Mouse (Mus musculus) erythroid progenitor cell, adult 5-6 weeks (primary cell): ENCODE results near the gene Kif13a. TPM values are rescaled to one million over a fixed set of nuclear protein-coding genes. Genes with fewer than 3 reads are reported as not detected.

Experiments used
- ATAC-seq: replicated peaks from 2 replicates; pipeline ENCODE4 v1.8.0; 2016; ENCODE audit warnings: moderate number of reproducible peaks, mild to moderate bottlenecking, moderate TSS enrichment, inconsistent platforms; ENCODE audit not compliant: poor library complexity, low FRiP score, severe bottlenecking
- total RNA-seq, 2 experiments: library from RNA; stranded (forward) in 1 of 2; stranded (reverse) in 1 of 2; fragments of 150-400 nt in 1 of 2; fragments of 186-747, 209-891 nt in 1 of 2; gene quantifications; 2 replicates each; pipeline versions ENCODE4 v1.2.3 to v1.2.4; 2015 to 2017; ENCODE audit warnings: low replicate concordance in 2 of 2

Kif13a gene
- total RNA-seq, 2 experiments from 2014 or later = 1.7 to 6.5 TPM

GRCm38 (mm10) chr13:46748138-46748873 lies 181.4 kb downstream of the Kif13a start:
- 0 out of 2 replicates have a peak, but pooled peaks have one; percentile 28 for ATAC-seq

- no peak for ATAC-seq
These were observed 185.8 kb downstream of the Kif13a start for GRCm38 (mm10) chr13:46743821-46744220.

DNA sequence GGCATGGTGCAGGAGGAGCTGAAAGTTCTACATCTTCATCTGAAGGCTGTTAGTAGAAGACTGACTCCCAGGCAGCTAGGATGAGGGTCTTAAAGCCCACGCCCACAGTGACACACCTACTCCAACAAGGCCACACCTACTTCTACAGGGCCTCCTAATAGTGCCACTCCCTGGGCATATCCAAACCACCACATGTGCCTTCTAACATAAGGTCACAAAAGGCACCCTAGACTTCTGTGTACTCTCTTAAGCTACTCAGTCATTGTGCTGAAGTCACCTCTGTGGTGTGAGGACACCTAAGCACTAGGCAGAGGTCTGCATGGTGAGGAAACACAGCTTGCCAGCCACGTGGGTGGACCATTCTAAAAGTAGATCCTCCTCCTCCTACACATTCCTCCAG lies 187.3 kb downstream of the Kif13a start:
- no peak for ATAC-seq

DNA sequence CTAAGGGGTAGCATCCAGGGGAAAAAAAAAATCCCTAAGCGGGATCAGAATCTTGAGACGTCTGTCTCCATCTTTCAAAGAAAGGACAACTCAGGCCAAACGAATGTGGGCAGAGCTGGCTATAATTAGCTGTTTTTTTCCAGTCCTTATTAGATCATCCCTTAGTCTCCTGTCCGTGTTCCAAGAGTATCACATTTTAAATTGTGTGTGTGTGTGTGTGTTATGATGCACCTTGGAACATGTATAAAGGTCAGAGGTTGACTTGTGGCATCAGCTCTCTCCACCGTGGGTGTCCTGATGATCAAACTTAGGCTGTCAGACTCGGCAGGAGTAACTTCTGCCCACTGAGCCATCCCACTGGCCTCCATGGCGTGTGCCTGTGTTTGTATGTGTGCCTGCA lies 190.2 kb downstream of the Kif13a start:
- no peak for ATAC-seq

GRCm38 (mm10) chr13:46737482-46737881 lies 192.2 kb downstream of the Kif13a start:
- no peak for ATAC-seq

DNA sequence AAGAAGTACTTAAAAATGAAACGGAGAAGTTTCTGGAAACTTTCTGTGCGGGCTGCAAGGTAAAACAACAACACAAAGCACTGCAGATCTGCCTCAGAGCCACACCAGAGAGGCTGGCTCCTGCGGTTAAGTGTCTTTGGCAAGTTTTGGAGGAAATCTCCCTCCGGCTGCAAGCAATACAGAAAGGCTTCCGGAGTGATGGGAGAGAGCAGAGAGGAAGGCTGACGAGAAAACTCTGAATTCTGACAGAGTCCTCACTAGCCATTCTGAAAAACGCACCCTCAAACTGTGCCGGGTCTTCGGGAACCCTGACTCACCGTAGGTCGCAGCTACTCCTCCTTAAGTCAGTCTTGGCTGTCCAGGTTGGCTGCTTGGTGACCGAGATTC lies 193.2 kb downstream of the Kif13a start:
- peak; percentile 23; the same call in 1 of the 2 replicates for ATAC-seq

DNA sequence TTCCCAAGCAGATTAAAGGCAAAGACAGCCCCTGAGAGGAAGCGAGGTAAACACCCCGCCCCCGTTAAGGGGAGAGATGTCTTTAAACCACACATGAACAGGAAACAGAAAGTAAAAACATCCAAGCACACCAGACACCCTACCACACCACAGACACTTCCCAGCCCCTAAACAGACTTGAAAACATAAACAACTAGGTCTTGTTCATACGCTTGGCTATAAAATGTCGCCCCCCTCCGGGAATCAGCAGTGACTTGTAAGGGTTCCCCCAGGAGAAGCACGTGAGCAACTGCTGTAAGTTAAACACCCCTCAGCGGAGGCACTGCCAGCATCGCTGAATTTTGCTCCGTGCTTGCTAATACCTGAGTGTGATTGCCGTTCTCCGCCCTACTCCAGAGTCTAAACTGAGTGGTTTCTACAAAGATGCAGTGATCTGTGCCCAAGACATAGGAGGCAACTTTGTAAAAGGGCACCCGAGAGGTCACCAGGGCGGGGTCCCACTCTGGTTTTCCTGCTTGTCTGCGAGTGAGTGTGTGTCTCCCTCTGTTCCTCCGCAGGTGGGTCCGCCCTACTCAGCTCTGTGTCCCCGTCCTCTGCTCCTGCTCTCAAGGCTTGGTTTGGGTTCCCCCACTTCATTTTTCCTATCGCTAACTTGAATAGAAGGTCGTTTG lies 193.7 kb downstream of the Kif13a start:
- ATAC-seq = peak; percentile 83

DNA sequence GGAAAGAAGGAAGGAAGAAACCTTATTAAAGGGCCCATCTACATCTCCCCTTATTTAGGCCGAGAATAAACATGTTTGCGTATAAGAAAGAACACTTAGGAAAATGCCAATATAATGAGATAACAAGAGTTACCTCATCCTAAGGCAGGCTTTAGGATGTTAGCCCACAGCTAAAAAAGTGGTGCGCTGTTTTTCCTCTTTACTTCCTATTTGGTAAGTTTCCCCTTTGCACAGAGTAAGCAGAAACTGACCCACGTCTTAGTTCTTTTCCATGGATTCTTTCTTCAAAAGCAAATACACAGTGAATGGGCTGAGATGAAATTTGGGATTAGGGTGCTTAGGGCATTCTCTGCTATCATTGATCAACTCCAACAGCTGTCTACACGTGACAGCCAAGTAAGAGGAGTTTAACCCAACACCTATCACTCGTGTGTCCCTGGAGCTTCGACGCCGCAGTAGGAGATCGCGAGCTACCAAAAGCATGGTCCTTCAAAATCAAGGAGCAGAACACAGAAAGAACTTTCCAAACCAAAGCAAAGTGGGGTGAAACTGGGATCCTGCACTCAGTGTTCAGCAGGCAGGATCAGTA lies 194.4 kb downstream of the Kif13a start:
- ATAC-seq = 0 out of 2 replicates have a peak, but pooled peaks have one; percentile 29

DNA sequence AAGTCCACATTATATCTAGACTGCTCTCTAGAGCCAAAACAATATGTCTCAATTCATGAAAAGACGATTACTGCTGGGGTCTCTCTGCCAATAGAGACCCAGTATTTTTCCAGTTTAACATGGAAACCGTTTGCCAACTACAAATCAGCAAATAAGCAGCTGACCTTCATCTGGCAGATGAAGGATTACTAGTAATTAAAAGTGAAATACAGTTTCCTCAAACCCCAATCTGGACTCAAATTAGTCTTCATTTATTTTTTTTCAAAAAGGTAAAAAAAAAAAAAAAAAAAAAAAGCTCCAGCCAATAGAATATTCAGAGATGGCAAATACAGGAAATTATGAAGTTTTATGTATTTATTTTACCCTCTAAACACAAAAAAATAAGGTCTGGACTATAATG lies 199.7 kb downstream of the Kif13a start:
- ATAC-seq = no peak

- ATAC-seq = no peak
These were observed 201.3 kb downstream of the Kif13a start for GRCm38 (mm10) chr13:46728411-46728810.

DNA sequence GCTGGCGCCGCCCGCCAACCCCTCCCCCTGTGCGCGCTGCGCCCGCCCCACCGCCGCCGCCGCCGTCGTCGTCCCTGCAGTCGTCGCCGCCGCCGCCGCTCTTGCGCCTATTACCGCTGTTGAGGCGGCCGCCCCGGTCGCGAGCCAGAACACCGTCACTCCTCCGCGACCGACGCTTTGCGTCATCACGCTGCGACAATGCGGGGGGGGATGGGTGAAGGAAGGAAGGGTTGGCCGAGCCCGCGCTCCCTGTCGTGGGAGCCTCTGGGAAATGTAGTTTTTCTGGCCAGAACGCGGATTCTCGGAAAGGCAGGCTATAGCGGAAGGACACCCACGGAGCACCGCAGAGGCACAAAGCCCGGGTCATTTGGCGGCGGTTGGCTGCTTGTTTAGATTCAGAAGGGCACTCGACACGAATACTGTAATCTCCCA lies 201.8 kb downstream of the Kif13a start, which contains the start of gene Nup153:
Gene Nup153, minus strand, starts transcription at position 104 of the 432 bp plus-strand sequence.
- ATAC-seq = peak; percentile 86

DNA sequence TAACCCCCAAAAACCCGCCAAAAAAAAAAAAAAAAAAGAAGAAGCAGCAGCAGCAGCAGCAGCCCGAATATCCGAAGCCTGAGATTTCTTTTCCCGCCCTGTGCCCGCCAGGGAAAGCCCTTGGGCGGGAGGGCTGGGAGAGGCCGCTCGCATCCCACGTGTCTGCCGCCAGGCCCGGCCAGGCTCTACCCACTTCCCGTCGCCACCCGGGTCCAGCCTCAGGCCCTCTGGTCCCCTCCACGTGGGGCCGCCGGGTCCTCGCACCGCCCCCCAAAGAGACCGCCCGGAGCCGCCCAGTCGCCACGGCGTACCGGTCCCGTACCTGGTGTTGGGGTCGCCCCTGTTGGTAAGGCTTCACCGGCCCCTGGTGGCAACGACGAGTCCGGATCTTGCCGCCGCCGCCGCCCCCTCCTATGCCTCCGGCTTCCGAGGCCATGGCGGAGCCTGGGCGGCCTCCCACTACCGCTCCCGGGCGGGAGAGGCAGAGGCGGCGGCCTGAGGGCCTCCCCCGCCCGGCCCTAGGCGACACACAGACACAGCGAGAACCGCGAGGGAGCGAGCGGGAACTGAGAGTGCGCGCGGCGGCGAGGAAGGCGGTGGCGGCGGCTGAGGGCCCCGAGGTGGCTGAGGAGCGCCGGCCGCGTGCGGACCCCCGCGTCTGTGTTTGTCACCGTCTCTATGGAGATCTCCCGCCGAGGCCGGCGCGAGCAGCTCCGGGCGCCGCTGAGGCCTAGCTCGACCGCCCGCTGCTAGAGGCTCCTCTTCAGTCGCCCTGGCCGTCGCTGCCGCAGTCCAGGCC lies 202.4 kb downstream of the Kif13a start:
- peak; percentile 45 for ATAC-seq

- ATAC-seq = peak; percentile 10; the same call in 1 of the 2 replicates
These were observed 203.2 kb downstream of the Kif13a start for GRCm38 (mm10) chr13:46726288-46727037.

- peak; percentile 72 for ATAC-seq
These were observed 204.4 kb downstream of the Kif13a start for GRCm38 (mm10) chr13:46725227-46725626.

DNA sequence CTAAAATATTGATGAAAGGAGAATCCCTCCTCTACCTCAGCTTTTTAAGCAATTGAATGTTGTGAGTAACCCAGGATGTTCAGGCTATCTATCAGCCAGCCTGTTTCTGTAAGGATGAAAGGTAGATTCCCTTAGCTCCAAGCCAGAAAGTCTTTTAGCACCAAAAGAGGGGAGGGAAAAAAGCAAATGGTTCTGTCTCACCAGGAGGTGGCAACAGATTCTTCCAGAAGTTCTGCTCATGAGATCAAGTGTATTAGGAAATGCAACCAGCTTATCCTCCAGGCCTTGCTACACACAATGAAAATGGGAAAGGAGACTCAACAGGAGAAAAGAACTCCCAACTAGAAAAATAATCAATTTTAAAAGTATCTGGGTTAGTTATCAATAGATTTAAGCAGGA lies 205.3 kb downstream of the Kif13a start:
- ATAC-seq = no peak

DNA sequence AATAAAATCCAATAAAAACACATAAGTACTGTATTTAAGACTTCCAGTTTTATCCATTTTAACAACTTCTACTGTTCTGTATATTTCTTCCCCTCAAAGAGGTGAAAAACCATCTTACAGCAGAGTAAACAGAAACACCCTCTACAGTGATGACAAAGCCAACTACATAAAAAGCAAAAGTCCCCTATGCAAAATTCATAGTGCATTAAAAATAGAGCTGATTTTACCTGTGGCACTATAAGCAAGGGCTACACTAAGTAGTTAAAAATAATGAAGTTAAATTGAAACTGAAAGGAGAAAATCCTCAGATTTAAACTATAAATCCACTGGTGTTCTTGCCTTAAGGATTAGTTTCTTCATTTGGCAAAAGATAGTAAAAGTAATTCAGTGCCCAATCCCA lies 208.7 kb downstream of the Kif13a start:
- ATAC-seq = no peak

DNA sequence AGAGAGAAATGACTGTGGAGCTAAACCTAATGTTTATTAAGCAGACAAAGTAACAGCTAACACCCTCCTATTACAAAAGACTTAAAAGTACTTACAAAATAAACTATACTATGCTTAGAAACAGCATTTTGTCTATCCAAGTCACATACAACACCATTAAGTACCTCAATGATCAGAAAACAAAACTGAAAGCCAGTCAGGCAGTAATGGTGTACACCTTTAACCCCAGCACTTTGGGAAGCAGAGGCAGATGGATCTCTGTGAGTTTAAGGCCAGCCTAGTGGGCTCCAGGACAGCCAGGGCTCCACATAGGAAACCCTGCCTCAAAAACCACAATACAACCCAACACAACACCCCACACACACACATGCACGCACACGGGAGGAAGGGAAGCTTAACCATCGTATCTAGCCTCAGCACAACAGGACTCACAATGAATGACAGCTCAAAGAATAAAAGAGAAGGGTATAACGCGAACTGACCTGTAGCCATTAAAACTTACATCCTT lies 210.7 kb downstream of the Kif13a start:
- no peak for ATAC-seq

DNA sequence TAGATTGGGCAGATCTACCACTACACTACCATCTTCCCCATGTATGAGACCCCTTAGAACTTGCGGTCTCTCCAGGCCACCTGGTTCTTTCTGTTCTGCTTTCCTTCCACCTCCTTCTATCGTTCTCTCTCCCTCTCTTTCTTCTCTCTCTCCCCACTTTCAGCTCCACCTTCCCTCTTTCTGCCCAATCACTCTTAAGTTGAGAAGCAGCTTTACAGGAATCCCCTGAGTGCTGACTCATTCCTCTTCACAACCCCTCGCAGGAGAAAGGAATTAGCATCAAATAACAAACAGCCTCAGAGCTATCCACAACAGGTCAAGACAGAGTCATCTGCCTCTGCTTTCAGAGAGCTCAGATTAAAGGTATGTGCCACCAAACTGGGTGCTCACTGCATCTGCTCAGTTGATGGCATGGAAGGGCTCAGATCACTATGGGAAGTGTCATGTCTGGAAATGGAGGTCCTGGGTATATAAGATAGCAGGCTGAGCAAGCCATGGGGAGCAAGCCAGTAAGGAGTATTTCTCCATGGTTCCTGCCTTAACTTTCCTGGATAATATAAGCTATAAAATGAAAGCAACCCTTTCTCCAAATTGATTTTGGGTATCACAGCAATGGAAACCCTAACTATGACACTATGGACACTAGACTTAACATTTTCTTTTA lies 213.6 kb downstream of the Kif13a start:
- peak; percentile 39; the same call in 1 of the 2 replicates for ATAC-seq

DNA sequence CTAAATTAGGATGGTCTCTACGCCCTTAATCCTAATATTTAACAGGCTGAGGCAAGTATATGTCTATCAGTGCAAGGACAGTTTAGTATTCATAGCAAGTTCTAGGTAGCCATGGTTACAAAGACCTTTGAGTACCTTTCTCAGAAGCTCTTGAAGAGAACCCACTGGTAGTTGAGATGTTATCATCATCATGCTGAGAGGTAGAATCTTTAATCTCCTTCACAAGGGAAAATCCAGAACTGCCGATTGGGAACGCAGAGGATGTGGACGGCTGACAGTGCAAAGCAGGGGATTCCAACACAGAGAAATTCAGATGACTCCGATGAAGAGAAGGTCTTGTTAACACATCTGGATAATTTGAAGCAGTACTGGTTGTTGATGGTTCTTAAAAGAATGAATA lies 216.2 kb downstream of the Kif13a start:
- ATAC-seq = no peak
